Mouse (Mus musculus) limb, embryonic 12.5 days (tissue): ENCODE measurements around the gene Gm973. TPM values are rescaled to one million over a fixed set of nuclear protein-coding genes. Genes with fewer than 3 reads are reported as not detected.

Experiments used
- ATAC-seq: fragments of 200-750 bp; cut with Nextera tagmentation; 2 replicates; pipeline ENCODE4 v1.8.0; 2017; ENCODE audit warnings: low read depth, moderate TSS enrichment; ENCODE audit not compliant: insufficient number of reproducible peaks, insufficient read depth, low FRiP score, low TSS enrichment
- H3K27ac ChIP-seq: fragments of 300-500 bp; sonication (generic); 2 replicates; pipeline ENCODE4 v1.5.1; 2016; ENCODE audit warnings: mild to moderate bottlenecking, moderate library complexity
- H3K27me3 ChIP-seq: fragments of 300-500 bp; sonication (generic); 2 replicates; pipeline ENCODE4 v1.6.1; 2016; ENCODE audit warnings: mild to moderate bottlenecking, moderate library complexity
- H3K36me3 ChIP-seq: fragments of 300-500 bp; sonication (generic); 2 replicates; pipeline ENCODE4 v1.6.1; 2016; ENCODE audit warnings: mild to moderate bottlenecking, moderate library complexity
- H3K4me1 ChIP-seq: fragments of 300-500 bp; sonication (generic); replicated peaks from 2 replicates; pipeline ENCODE4 v1.6.1; 2016
- H3K4me2 ChIP-seq: fragments of 300-500 bp; sonication (generic); 2 replicates; pipeline ENCODE4 v1.6.1; 2016; ENCODE audit warnings: mild to moderate bottlenecking, moderate library complexity
- H3K4me3 ChIP-seq: fragments of 300-500 bp; sonication (generic); replicated peaks from 2 replicates; pipeline ENCODE4 v1.5.1; 2016; ENCODE audit warnings: mild to moderate bottlenecking
- H3K9ac ChIP-seq: fragments of 300-500 bp; sonication (generic); replicated peaks from 2 replicates; pipeline ENCODE4 v1.6.1; 2016; ENCODE audit warnings: mild to moderate bottlenecking, moderate library complexity
- H3K9me3 ChIP-seq: fragments of 300-500 bp; sonication (generic); 2 replicates; pipeline ENCODE4 v1.6.1; 2016; ENCODE audit warnings: mild to moderate bottlenecking, moderate library complexity
- WGBS: fragments of 180-500 bp; shearing (Covaris S2); methylation state at CpG from one replicate; pipeline ENCODE4 v1.1.7; 2016; 5-methylcytosine and 5-hydroxymethylcytosine counted together
- polyA plus RNA-seq: library from polyadenylated mRNA; unstranded; fragments of >200 nt; fragmentation: Nextera tagmentation; extraction: Ambion mirVana; gene quantifications from 2 replicates; pipeline ENCODE4 v1.2.1, GENCODE M21; 2016

Gm973 gene
- polyA plus RNA-seq, 1 experiment from 2014 or later: 1.1 TPM

- H3K9me3 ChIP-seq: no peaks in the 10 kb centered on the region
- peaks cover 60% of the 10 kb centered on the region for H3K4me1 ChIP-seq
- H3K4me2 ChIP-seq: peak overlapping the region; percentile 99
- ATAC-seq: no peak
- peak overlapping the region; percentile 97 for H3K4me3 ChIP-seq
- no peaks in the 10 kb centered on the region for H3K27me3 ChIP-seq
- H3K9ac ChIP-seq: peak overlapping the region; percentile 99
- 1% methylated on average over 88 of the region's 88 CpGs for WGBS
- peak overlapping the region; percentile 99 for H3K27ac ChIP-seq
- peaks cover 17% of the 10 kb centered on the region for H3K36me3 ChIP-seq
These were observed 33.2 kb upstream of the Gm973 start for GRCm38 (mm10) chr1:59482696-59483520.

- peak; percentile 10; the same call in 1 of the 2 replicates for ATAC-seq
- Histone ChIP-seq H3K4me1 (peaks cover 67% of the 10 kb centered on the region), H3K27ac (peak overlapping the region; percentile 99), H3K4me2 (peak overlapping the region; percentile 99), H3K27me3 (no peaks in the 10 kb centered on the region), H3K4me3 (peak overlapping the region; percentile 97), H3K36me3 (peaks cover 18% of the 10 kb centered on the region), H3K9ac (peak overlapping the region; percentile 99), H3K9me3 (no peaks in the 10 kb centered on the region)
- WGBS: 1% methylated on average over 46 of the region's 46 CpGs
These were observed 32.4 kb upstream of the Gm973 start for GRCm38 (mm10) chr1:59483521-59484245.

GRCm38 (mm10) chr1:59484314-59484713 is 31.8 kb upstream of the Gm973 start:
- Histone ChIP-seq H3K4me1 (peaks cover 73% of the 10 kb centered on the region), H3K4me2 (peak overlapping the region; percentile 99), H3K36me3 (peaks cover 22% of the 10 kb centered on the region), H3K9ac (peak overlapping the region; percentile 99), H3K27ac (peak overlapping the region; percentile 99), H3K27me3 (no peaks in the 10 kb centered on the region), H3K4me3 (peak overlapping the region; percentile 97), H3K9me3 (no peaks in the 10 kb centered on the region)
- WGBS: 5% methylated on average over 21 of the region's 21 CpGs
- ATAC-seq: no peak

GRCm38 (mm10) chr1:59484791-59485785 is 31.0 kb upstream of the Gm973 start:
- Histone ChIP-seq H3K4me1 (peaks cover 66% of the 10 kb centered on the region), H3K27me3 (no peaks in the 10 kb centered on the region), H3K27ac (peak overlapping the region; percentile 99), H3K36me3 (peaks cover 23% of the 10 kb centered on the region), H3K9ac (peak overlapping the region; percentile 99), H3K9me3 (no peaks in the 10 kb centered on the region), H3K4me2 (peak overlapping the region; percentile 99), H3K4me3 (peak overlapping the region; percentile 97)
- no peak for ATAC-seq
- WGBS: 5% methylated on average over 16 of the region's 16 CpGs

- 45% methylated on average over 4 of the region's 4 CpGs for WGBS
- H3K36me3 ChIP-seq: peaks cover 30% of the 10 kb centered on the region
- H3K27ac ChIP-seq: no peak overlapping the region
- ATAC-seq: no peak
- H3K9ac ChIP-seq: peak overlapping the region; percentile 99; the same call in 1 of the 2 replicates
- H3K4me1 ChIP-seq: peaks cover 59% of the 10 kb centered on the region
- H3K27me3 ChIP-seq: no peaks in the 10 kb centered on the region
- H3K9me3 ChIP-seq: no peaks in the 10 kb centered on the region
- peak overlapping the region; percentile 97 for H3K4me3 ChIP-seq
- peak overlapping the region; percentile 99 for H3K4me2 ChIP-seq
These were observed 30.3 kb upstream of the Gm973 start for GRCm38 (mm10) chr1:59485803-59486202.

GRCm38 (mm10) chr1:59487651-59488051 is 28.4 kb upstream of the Gm973 start:
- Histone ChIP-seq H3K27me3 (no peaks in the 10 kb centered on the region), H3K9me3 (no peaks in the 10 kb centered on the region), H3K36me3 (peaks cover 32% of the 10 kb centered on the region), H3K4me1 (peaks cover 67% of the 10 kb centered on the region), H3K4me2 (peak overlapping the region; percentile 99), H3K27ac (peak overlapping the region; percentile 62), H3K4me3 (peak overlapping the region; percentile 28), H3K9ac (peak overlapping the region; percentile 42; the same call in 1 of the 2 replicates)
- no peak for ATAC-seq
- 9% methylated on average over 10 of the region's 10 CpGs for WGBS

- no peak for ATAC-seq
- H3K4me2 ChIP-seq: peak overlapping the region; percentile 99
- H3K27me3 ChIP-seq: no peaks in the 10 kb centered on the region
- 0 out of 2 replicates have a peak overlapping the region, but pooled peaks have one; percentile 23 for H3K27ac ChIP-seq
- peaks cover 32% of the 10 kb centered on the region for H3K36me3 ChIP-seq
- peaks cover 72% of the 10 kb centered on the region for H3K4me1 ChIP-seq
- H3K9me3 ChIP-seq: no peaks in the 10 kb centered on the region
- no peak overlapping the region for H3K9ac ChIP-seq
- no peak overlapping the region for H3K4me3 ChIP-seq
- WGBS: 46% methylated on average over 4 of the region's 4 CpGs
These were observed 27.6 kb upstream of the Gm973 start for GRCm38 (mm10) chr1:59488481-59488880.

GRCm38 (mm10) chr1:59488991-59489390 is 27.1 kb upstream of the Gm973 start:
- no peak overlapping the region for H3K4me3 ChIP-seq
- ATAC-seq: no peak
- peaks cover 30% of the 10 kb centered on the region for H3K36me3 ChIP-seq
- peak overlapping the region; percentile 62 for H3K27ac ChIP-seq
- H3K9ac ChIP-seq: no peak overlapping the region
- H3K4me2 ChIP-seq: no peak overlapping the region; the same call in none of the 2 replicates
- no peaks in the 10 kb centered on the region for H3K27me3 ChIP-seq
- peaks cover 72% of the 10 kb centered on the region for H3K4me1 ChIP-seq
- WGBS: 44% methylated on average over 4 of the region's 4 CpGs
- H3K9me3 ChIP-seq: no peaks in the 10 kb centered on the region

GRCm38 (mm10) chr1:59491517-59491916 is 24.5 kb upstream of the Gm973 start:
- Histone ChIP-seq H3K27ac (no peak overlapping the region), H3K4me2 (no peak overlapping the region), H3K9me3 (no peaks in the 10 kb centered on the region), H3K36me3 (peaks cover 23% of the 10 kb centered on the region; the same call in 1 of the 2 replicates), H3K4me1 (peaks cover 48% of the 10 kb centered on the region), H3K27me3 (no peaks in the 10 kb centered on the region), H3K9ac (no peak overlapping the region), H3K4me3 (no peak overlapping the region)
- 81% methylated on average over 9 of the region's 9 CpGs for whole genome bisulfite sequencing
- no peak for ATAC-seq

- no peak overlapping the region for H3K4me3 ChIP-seq
- no peaks in the 10 kb centered on the region for H3K27me3 ChIP-seq
- H3K36me3 ChIP-seq: peaks cover 20% of the 10 kb centered on the region; the same call in 1 of the 2 replicates
- no peaks in the 10 kb centered on the region for H3K9me3 ChIP-seq
- no peak for ATAC-seq
- WGBS: 45% methylated on average over 4 of the region's 4 CpGs
- peaks cover 40% of the 10 kb centered on the region for H3K4me1 ChIP-seq
- no peak overlapping the region for H3K9ac ChIP-seq
- H3K27ac ChIP-seq: no peak overlapping the region
- H3K4me2 ChIP-seq: no peak overlapping the region
These were observed 23.6 kb upstream of the Gm973 start for GRCm38 (mm10) chr1:59492432-59492831.
